Mouse (Mus musculus): ENCODE results near the gene Arhgef28.

GRCm38 (mm10) chr13:98226225-98226624 is 20.0 kb upstream of the Arhgef28 start:
- TF ChIP-seq POLR2A (IDR thresholded peaks at IDR 0.05; ENCODE audit: low read depth, low read length) (no peak), CTCF (IDR thresholded peaks at IDR 0.05; ENCODE audit: extremely low read depth, insufficient read length, insufficient replicate concordance, low read depth, low read length) (no peak)
